Mouse (Mus musculus) layer of hippocampus, adult 8-10 months (tissue): ENCODE measurements around the gene Myh4. TPM values are rescaled to one million over a fixed set of nuclear protein-coding genes. Genes with fewer than 3 reads are reported as not detected.

Source experiments
- DNase-seq, 2 experiments: peaks; one replicate each; pipeline ENCODE4 v3.0.0; 2022; ENCODE audit warnings: low spot score in 2 of 2
- total RNA-seq, 4 experiments: library from RNA; stranded (reverse); gene quantifications; 2 replicates each; pipeline ENCODE4 v1.2.4; 2022

The Myh4 gene
- 1 to 10 TPM in 1 of 4 experiments, under 1 TPM in 3; 0.08 to 3.0 (median 0.15) TPM for total RNA-seq

GRCm38 (mm10) chr11:67237481-67238079, at the start of gene Myh4:
TSS of gene Myh4 (plus strand) at chr11:67238029.
- no peak for DNase-seq

- no peak for DNase-seq
Measured at GRCm38 (mm10) chr11:67190316-67190715, 47.5 kb upstream of the Myh4 start.

GRCm38 (mm10) chr11:67190814-67191213, 47.0 kb upstream of the Myh4 start:
- no peak for DNase-seq

GRCm38 (mm10) chr11:67191496-67191895, 46.3 kb upstream of the Myh4 start:
- no peak for DNase-seq

GRCm38 (mm10) chr11:67199321-67199720, 38.5 kb upstream of the Myh4 start:
- no peak for DNase-seq

GRCm38 (mm10) chr11:67199752-67200151, 38.1 kb upstream of the Myh4 start, which contains the start of gene Myh1:
TSS of gene Myh1 (plus strand) at chr11:67200052.
- no peak for DNase-seq

- DNase-seq = peak in 1 of 2 experiments; percentile 17
Measured at GRCm38 (mm10) chr11:67204766-67205165, 33.1 kb upstream of the Myh4 start.

- DNase-seq = peak in 1 of 2 experiments; percentile 12
Measured at GRCm38 (mm10) chr11:67221803-67222202, 16.0 kb upstream of the Myh4 start.

GRCm38 (mm10) chr11:67224466-67224865, 13.4 kb upstream of the Myh4 start:
- no peak for DNase-seq

- DNase-seq = no peak
Measured at GRCm38 (mm10) chr11:67228731-67229130, 9.1 kb upstream of the Myh4 start.

GRCm38 (mm10) chr11:67229166-67229565, 8.7 kb upstream of the Myh4 start:
- no peak for DNase-seq

- no peak for DNase-seq
Measured at GRCm38 (mm10) chr11:67229946-67230345, 7.9 kb upstream of the Myh4 start.

GRCm38 (mm10) chr11:67235639-67236358, 2.0 kb upstream of the Myh4 start:
- DNase-seq = peak in 1 of 2 experiments; percentile 38

- no peak for DNase-seq
Measured at GRCm38 (mm10) chr11:67236799-67237198, 1.0 kb upstream of the Myh4 start.

GRCm38 (mm10) chr11:67241051-67241450, 3.2 kb downstream of the Myh4 start:
- DNase-seq = no peak

GRCm38 (mm10) chr11:67253691-67254090, 15.9 kb downstream of the Myh4 start:
- DNase-seq = peak; percentile 14 to 34

GRCm38 (mm10) chr11:67257048-67257447, 19.2 kb downstream of the Myh4 start:
- no peak for DNase-seq

GRCm38 (mm10) chr11:67260956-67261355, 23.1 kb downstream of the Myh4 start:
- no peak for DNase-seq

GRCm38 (mm10) chr11:67276601-67277174, 38.9 kb downstream of the Myh4 start, which contains the start of gene Myh8:
TSS of gene Myh8 (plus strand) at chr11:67277124.
- no peak for DNase-seq

GRCm38 (mm10) chr11:67293440-67293839, 55.6 kb downstream of the Myh4 start:
- peak; percentile 26 to 46 for DNase-seq
